ENCODE assay signal across 8 mouse cellular contexts in the genomic region with DNA sequence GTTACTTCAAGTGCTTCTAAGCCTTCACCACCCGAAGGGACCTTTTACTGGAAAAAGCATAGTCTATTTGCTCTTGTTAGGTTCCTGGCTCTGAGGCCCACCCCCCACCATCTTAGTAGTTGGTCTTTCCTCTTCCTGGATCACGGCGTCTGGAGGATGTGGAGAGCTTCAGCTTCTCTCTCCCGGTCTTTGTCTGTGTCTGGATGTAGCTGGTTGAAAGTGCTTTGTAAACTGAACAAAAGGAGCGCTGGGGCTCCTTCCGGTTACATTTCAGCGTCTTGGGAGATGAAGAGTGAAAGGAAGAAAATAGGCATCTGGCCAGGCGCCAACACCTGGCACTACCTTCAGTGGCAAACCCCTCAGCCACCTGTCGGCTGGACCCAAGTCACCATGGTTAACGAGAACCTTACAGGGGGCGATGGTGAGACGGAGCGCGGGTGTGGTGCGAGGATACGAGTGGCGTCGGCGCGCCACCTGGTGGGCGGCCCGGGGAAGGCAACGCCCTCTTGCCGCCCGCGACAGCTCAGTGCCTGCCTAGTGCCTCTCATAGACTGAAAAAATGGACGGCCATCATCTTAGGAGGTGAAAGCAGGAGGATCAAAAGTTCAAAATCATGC. TPM values are rescaled to one million over a fixed set of nuclear protein-coding genes. Genes with fewer than 3 reads are reported as not detected.
DNase-seq lines count a peak whose midpoint lies in the region; ATAC-seq and TF ChIP-seq lines count a peak whose summit lies in the region.

No protein-coding gene starts in this region.

- no peak for TF ChIP-seq POLR2A in ES-Bruce4 (IDR thresholded peaks at IDR 0.05; ENCODE audit: insufficient read depth, low read length)

- H3K36me3 ChIP-seq in ES-Bruce4 (ENCODE audit: control insufficient read depth, insufficient read depth, low read length, poor library complexity, severe bottlenecking), result no peaks in the 10 kb centered on the region
- H3K36me3 ChIP-seq in forebrain, embryonic 13.5 days (ENCODE audit: poor library complexity, severe bottlenecking), result no peaks in the 10 kb centered on the region
- no peaks in the 10 kb centered on the region for H3K36me3 ChIP-seq in liver, postnatal 0 days (replicated peaks; ENCODE audit: insufficient read depth, low read length)
- no peaks in the 10 kb centered on the region for H3K36me3 ChIP-seq in neural tube, embryonic 13.5 days

- peaks cover 19% of the 10 kb centered on the region for H3K4me1 ChIP-seq in ES-Bruce4 (ENCODE audit: control insufficient read depth, insufficient read depth, low read length)
- H3K4me1 ChIP-seq in forebrain, embryonic 13.5 days, result peaks cover 38% of the 10 kb centered on the region
- 0 out of 2 replicates have a peak, but pooled peaks cover 4% of the 10 kb centered on the region for H3K4me1 ChIP-seq in liver, postnatal 0 days (ENCODE audit: insufficient read depth)
- H3K4me1 ChIP-seq in neural tube, embryonic 13.5 days (replicated peaks), result peaks cover 43% of the 10 kb centered on the region

- no peaks in the 10 kb centered on the region for H3K9me3 ChIP-seq in ES-Bruce4 (replicated peaks; ENCODE audit: control insufficient read depth, insufficient read depth, low read length, poor library complexity, severe bottlenecking)
- H3K9me3 ChIP-seq in forebrain, embryonic 13.5 days (replicated peaks), result no peaks in the 10 kb centered on the region
- H3K9me3 ChIP-seq in liver, postnatal 0 days (ENCODE audit: low read length), result no peaks in the 10 kb centered on the region
- H3K9me3 ChIP-seq in neural tube, embryonic 13.5 days, result no peaks in the 10 kb centered on the region

- WGBS in forebrain, embryonic 13.5 days, result 4% methylated on average over 27 of the region's 27 CpGs
- 4% methylated on average over 27 of the region's 27 CpGs for WGBS in liver, postnatal 0 days (ENCODE audit: insufficient replicate concordance)
- WGBS in neural tube, embryonic 13.5 days, result 5% methylated on average over 27 of the region's 27 CpGs

- H3K27me3 ChIP-seq in ES-Bruce4 (ENCODE audit: control insufficient read depth, insufficient read depth, low read length, poor library complexity, severe bottlenecking), result no peaks in the 10 kb centered on the region
- peaks cover 17% of the 10 kb centered on the region for H3K27me3 ChIP-seq in forebrain, embryonic 13.5 days
- peaks cover 24% of the 10 kb centered on the region for H3K27me3 ChIP-seq in liver, postnatal 0 days (ENCODE audit: insufficient read depth, low read length)
- H3K27me3 ChIP-seq in neural tube, embryonic 13.5 days, result peaks cover 6% of the 10 kb centered on the region

- TF ChIP-seq EP300 in ES-Bruce4 (IDR thresholded peaks at IDR 0.05; ENCODE audit: insufficient read depth, low read depth, low read length), result peak; percentile 52; the same call in 1 of the 2 replicates
- no peak for TF ChIP-seq EP300 in liver, postnatal 0 days (IDR thresholded peaks at IDR 0.05; ENCODE audit: low read depth)

- no peak overlapping the region for H3K27ac ChIP-seq in ES-Bruce4 (ENCODE audit: insufficient read depth, low read length)
- peak overlapping the region; percentile 35; the same call in 1 of the 2 replicates for H3K27ac ChIP-seq in forebrain, embryonic 13.5 days
- no peak overlapping the region for H3K27ac ChIP-seq in liver, postnatal 0 days (ENCODE audit: low read depth)
- peak overlapping the region; percentile 61 for H3K27ac ChIP-seq in neural tube, embryonic 13.5 days (replicated peaks)

- DNase-seq in c-Kit-positive CD71-positive TER-119-positive erythroid progenitor cells, embryonic 14.5 days (ENCODE audit: low spot score), result peak; percentile 73
- DNase-seq in heart, postnatal 14 days, result peak; percentile 92 to 94
- peak; percentile 89 for DNase-seq in layer of hippocampus, adult 11-12 months (ENCODE audit: low spot score)
- DNase-seq in liver, postnatal 0 days, result peak; percentile 87
- DNase-seq in telencephalon, adult 2 months (ENCODE audit: low read depth, low spot score), result peak; percentile 56

- H3K9ac ChIP-seq in ES-Bruce4 (ENCODE audit: low read depth, poor library complexity, severe bottlenecking), result no peak overlapping the region
- peak overlapping the region; percentile 37 for H3K9ac ChIP-seq in forebrain, embryonic 13.5 days
- no peak overlapping the region for H3K9ac ChIP-seq in liver, postnatal 0 days (replicated peaks)
- no peak overlapping the region for H3K9ac ChIP-seq in neural tube, embryonic 13.5 days

- H3K4me3 ChIP-seq in ES-Bruce4 (ENCODE audit: low read depth, low read length), result no peak overlapping the region; the same call in 1 of the 2 replicates
- H3K4me3 ChIP-seq in forebrain, embryonic 13.5 days, result peak overlapping the region; percentile 26
- H3K4me3 ChIP-seq in liver, postnatal 0 days (ENCODE audit: low read depth, low read length), result peak overlapping the region; percentile 29
- peak overlapping the region; percentile 24 for H3K4me3 ChIP-seq in neural tube, embryonic 13.5 days

- peak; percentile 84 for ATAC-seq in forebrain, embryonic 13.5 days
- ATAC-seq in liver, postnatal 0 days, result peak; percentile 78
- peak; percentile 78 for ATAC-seq in neural tube, embryonic 13.5 days (ENCODE audit: low read depth)

- peak; percentile 98 for TF ChIP-seq CTCF in ES-Bruce4 (IDR thresholded peaks at IDR 0.05; ENCODE audit: low read depth, low read length)
- peak; percentile 100 for TF ChIP-seq CTCF in liver, postnatal 0 days (IDR thresholded peaks at IDR 0.05; ENCODE audit: low read depth)

- H3K4me2 ChIP-seq in forebrain, embryonic 13.5 days, result peak overlapping the region; percentile 55
- peak overlapping the region; percentile 67 for H3K4me2 ChIP-seq in liver, postnatal 0 days (ENCODE audit: low read depth, low read length)
- H3K4me2 ChIP-seq in neural tube, embryonic 13.5 days, result peak overlapping the region; percentile 48

- intact Hi-C loops in heart, postnatal 14 days (cut with DNase I), result loop anchor here (1.0 to 2.0 kb wide), 5 partner anchors 122 to 400 kb away; partner anchors contain the start of genes Dlx3 and Slc35b1

RNA-seq across cellular contexts. Expression of gene Nxph3, which starts 6.2 kb away (rescaled TPM):
- polyA plus RNA-seq in ES-Bruce4 (2011; ENCODE audit: insufficient read depth, insufficient read length, low read depth, missing spikeins), result 0.75 and 0.85 TPM in 2 replicates
- polyA plus RNA-seq in forebrain, embryonic 13.5 days (2015; fragmentation: Nextera tagmentation; extraction: Ambion mirVana), result 1.8 and 2.2 TPM in 2 replicates
- under 1 TPM; 0.37 to 0.93 TPM for total RNA-seq in heart, postnatal 14 days (2021)
- polyA plus RNA-seq in liver, postnatal 0 days (2015; fragmentation: Nextera tagmentation; extraction: Ambion mirVana), result not detected in 2 replicates
- polyA plus RNA-seq in neural tube, embryonic 13.5 days (2015; fragmentation: Nextera tagmentation; extraction: Ambion mirVana), result 0.74 and 0.79 TPM in 2 replicates

Comparison
In these comparisons a context has a peak if more than half of its experiments do, and no peak if none do; other contexts are left out.
1. H3K27ac ChIP-seq: peak in forebrain, embryonic 13.5 days (single experiment) and neural tube, embryonic 13.5 days (single experiment); none in ES-Bruce4 (single experiment) and liver, postnatal 0 days (single experiment).
2. Peak in every context shown above with its lines, with median percentiles within 50 percentile points of each other: DNase-seq, ATAC-seq and H3K4me2 ChIP-seq.